Mouse (Mus musculus): Measurements from ENCODE around the gene Bach2. TPM values are rescaled to one million over a fixed set of nuclear protein-coding genes. Genes with fewer than 3 reads are reported as not detected.

The Bach2 gene
- total RNA-seq, 2 experiments from 2014 or later = 92.7 to 105 TPM

DNA sequence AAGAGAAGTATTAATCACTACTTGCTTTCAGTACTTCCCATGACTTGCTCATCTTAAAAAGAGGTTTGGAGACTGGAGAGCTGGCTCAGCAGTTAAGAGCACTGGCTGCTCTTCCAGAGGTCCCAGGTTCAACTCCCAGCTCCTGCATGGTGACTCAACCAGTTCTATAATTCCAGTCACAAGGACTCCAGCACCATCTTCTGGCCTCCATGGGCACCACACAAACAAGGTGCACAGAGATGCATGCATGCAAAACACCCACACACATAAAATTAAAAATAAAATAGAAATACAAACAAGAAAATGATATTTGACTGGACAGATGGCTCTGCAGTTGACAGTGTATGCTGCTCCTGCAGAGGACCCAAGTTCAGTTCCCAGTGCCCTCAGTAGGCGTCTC is 336.0 kb downstream of the Bach2 start:
- intact Hi-C loops (cut with DNase I) = loop anchor here (5.0 kb wide), 2 partner anchors 337 to 517 kb away; partner anchors contain the start of gene Bach2
- no peak for DNase-seq

DNA sequence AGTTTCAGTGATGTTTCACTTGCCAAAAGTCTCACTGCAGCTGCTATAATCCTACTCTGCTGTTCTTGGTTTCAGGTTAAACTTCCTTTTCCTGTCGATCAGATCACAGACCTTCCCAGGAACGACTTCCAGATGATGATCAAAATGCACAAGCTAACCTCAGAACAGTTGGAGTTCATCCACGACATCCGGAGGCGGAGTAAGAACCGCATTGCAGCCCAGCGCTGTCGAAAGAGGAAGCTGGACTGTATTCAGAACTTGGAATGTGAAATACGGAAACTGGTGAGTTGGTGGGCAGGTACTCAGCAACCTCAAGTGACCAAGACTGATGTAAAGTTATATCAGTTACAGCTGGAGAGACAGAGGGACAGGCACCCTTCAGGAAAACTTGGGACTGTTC is 336.6 kb downstream of the Bach2 start:
- no peak for DNase-seq
- intact Hi-C loops (cut with DNase I) = no loop called here

DNA sequence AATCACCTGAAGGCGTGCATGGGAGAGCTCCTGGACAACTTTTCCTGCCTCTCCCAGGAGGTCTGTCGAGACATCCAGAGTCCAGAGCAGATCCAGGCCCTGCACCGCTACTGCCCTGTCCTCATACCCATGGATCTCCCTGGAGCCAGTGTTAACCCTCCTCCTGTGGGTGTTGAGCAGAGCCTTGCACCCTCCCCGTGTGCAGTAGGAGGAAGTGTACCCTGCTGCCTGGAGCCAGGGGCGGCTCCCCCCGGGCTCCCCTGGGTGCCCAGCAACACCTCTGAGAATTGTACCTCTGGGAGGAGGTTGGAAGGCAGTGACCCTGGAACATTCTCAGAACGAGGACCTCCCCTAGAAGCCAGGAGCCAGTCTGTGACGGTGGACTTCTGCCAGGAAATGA is 341.2 kb downstream of the Bach2 start:
- intact Hi-C loops (cut with DNase I) = no loop called here
- DNase-seq = no peak

DNA sequence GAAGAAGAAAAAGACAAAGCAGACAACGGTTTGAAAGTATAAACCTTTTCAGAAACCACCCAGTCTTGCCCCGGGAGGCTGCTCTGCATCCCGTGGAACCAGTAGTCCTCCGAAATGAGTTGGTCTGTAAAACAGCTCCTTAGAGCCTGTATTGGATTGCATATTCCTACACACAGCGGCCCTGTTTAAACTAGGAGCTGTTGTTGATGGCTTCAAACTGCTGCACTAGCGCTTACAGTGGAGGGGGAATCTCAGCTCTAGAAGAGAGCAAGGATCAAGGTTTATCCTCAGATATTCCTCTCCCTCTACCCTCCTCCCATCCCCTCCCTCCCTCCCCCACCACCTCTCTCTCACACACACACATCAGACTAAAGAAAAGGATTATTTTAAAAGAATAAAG is 345.6 kb downstream of the Bach2 start:
- intact Hi-C loops (cut with DNase I) = no loop called here

DNA sequence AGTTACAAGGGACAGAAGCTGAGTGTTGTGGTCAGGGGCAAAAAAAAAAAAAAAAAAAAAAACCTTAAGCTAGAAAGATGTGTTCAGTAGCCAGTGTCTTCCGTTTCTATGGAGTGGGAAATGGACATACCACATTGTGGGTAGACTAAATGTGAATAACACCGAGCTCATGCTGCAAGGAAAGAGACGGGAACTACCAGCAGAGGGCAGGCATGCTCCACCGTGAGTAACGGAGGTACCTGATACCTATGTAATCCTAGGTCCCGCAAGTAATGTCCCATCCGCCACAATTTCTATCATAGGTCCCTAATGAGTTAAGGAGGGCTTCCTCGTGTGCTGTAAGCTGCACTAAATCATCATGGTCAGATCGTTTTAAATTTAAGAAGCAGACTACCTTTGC is 348.0 kb downstream of the Bach2 start:
- DNase-seq = peak; percentile 49
- intact Hi-C loops (cut with DNase I) = no loop called here

More for the DNA sequence above, 345.6 kb downstream of the Bach2 start:
- no peak for DNase-seq

DNA sequence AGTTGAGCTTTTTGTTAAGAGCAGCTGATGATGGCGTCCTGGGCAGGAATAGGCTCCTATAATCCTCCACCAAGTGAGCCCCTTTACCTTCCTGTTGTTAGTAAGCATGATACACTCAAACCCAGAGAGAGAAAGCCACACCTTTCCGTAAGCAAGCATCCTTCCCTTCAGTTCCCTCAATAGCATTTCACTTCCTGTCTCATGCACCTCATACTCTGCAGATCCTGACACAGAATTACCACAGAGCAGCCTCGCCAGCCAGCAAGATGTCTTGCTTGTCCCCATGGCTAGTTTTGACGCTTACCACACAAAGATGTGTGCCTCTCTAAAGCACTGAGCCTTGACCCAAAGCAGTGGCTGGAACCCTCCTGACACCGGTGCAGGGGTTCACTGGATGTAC is 348.9 kb downstream of the Bach2 start:
- DNase-seq = no peak
- intact Hi-C loops (cut with DNase I) = no loop called here

DNA sequence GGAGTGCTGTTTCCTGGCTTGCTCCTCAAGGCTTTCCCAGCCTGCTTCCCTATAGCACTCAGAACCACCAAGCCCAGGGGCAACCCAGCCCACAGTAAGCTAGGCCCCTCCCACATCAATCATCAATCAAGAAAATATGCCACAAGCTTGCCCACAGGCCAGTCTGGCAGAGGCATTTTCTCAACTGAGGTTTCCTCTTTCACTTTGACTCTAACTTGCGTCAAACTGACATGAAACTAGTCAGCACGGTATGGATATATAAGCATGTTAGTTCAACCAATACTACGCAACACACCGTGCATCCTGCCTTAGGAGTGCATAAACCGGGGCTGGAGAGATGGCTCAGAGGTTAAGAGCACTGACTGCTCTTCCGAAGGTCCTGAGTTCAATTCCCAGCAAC is 349.6 kb downstream of the Bach2 start:
- intact Hi-C loops (cut with DNase I) = no loop called here

DNA sequence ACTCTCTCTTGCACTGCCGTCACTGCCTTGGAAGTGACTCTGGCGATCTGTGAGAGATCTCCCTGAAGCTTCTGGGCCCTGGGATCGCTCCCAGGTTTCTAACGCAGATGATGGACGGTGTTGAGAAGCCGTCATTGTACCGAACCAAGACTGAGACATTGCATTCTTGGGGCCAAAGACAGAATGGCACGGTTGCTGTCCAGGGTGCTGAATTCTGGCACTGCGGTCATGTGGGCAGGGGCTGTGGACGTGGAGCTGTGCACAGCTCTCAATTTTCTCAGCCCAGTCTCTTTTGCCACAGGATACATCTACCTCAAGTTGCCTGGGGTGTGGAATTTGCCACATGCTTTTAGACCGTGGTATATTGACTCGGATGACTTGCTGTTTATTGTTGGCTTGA is 362.5 kb downstream of the Bach2 start:
- intact Hi-C loops (cut with DNase I) = no loop called here

More for the DNA sequence above, 349.6 kb downstream of the Bach2 start:
- no peak for DNase-seq

DNA sequence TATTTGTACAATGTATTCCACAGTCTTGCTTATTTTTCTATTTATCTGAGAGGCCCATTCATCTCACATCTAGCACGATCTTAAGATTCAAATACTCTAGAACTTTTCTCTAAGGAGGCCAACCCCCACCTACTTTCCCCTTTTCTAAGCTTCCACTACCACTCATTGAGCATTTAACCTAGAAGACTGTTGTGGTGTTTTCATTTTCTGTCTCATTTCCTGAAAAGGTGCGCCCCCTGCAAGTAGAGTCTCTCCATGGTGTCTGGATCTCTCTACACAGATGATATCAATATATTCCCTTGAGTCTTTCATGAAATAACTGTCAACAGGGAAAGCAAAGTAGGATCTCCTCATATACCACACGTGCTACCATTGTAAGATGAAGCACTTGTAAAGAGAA is 364.1 kb downstream of the Bach2 start, which contains the start of gene Gja10:
Gene Gja10 (minus strand): TSS at position 101 of the 400 bp plus-strand sequence.
- no peak for DNase-seq
- intact Hi-C loops (cut with DNase I) = no loop called here

More for the DNA sequence above, 362.5 kb downstream of the Bach2 start:
- peak; percentile 13 for DNase-seq

DNA sequence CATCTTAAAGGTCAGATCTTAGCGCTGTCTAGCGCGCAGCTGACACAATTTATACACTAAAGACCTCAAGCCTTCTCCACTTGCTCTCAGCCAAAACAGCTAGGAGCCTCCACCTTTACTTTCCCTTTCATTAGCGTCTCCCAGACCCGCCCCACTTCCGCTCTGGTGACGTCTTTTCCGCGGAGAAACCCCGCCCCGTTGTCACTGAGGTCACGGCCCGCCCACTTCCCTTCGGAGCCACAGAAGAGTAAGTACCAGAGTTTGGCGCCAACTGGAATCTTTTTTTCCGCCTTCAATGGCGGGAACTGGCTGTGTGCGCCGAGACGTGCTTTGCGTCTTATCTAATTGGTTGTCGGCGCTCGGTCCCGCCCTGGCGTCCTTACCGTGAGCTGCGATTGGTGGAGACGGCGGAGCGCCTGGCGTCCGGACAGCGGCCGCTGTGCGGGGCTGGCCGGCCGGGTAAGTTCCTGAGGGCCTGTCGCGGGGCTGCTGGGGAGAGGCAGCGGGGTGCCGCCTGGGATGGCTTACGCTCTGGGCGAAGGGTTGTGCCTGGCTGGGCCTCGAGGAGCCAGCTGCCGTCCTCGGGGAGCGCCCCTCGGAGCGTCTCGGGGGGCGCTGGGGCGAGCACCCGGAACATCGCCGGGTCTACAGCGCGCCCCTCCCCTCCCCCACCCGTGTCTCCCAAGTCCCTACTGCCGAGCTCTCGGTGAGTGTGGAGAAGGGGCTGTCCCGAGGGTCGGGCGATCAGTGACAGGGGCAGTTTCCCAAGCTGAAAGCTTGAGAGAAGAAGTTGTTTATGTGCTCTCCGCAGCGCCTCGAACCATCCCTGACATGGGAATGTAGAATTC is 376.7 kb downstream of the Bach2 start, which contains the start of gene Casp8ap2:
Gene Casp8ap2 (plus strand): TSS at position 418 of the 848 bp plus-strand sequence.
- intact Hi-C loops (cut with DNase I) = no loop called here
- peak; percentile 98 for DNase-seq

DNA sequence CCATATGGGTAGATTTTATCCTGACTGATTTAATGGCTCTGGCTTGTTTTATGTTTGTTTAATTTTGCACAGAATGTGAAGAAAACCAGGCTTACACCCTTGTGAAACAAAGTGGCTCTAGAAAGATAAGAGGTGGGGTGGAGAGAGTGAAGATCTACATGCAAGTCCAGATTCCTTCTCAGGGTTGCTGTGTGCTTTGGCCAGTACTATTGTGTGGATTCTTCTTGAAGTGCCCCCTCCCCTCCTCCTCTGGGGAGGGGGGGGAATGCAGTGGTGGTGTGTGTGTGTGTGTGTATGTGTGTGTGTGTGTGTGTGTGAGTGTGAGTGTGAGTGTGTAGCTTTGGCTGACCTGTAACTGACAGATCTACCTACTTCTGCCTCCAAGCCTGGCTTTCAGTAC is 383.0 kb downstream of the Bach2 start:
- DNase-seq = no peak
- intact Hi-C loops (cut with DNase I) = no loop called here
